Mouse (Mus musculus) lung, adult 2 months (tissue): ENCODE measurements around the gene Ctdsp2. TPM values are rescaled to one million over a fixed set of nuclear protein-coding genes. Genes with fewer than 3 reads are reported as not detected.

Experiments used
- DNase-seq: peaks from one replicate; pipeline ENCODE4 v3.0.0; 2022
- H3K4me1 ChIP-seq: fragments of 200-500 bp; 2 replicates; pipeline ENCODE4 v1.6.1; 2011; ENCODE audit warnings: low read length; ENCODE audit not compliant: control insufficient read depth, insufficient read depth
- H3K4me3 ChIP-seq: fragments of 200-500 bp; replicated peaks from 2 replicates; pipeline ENCODE3; 2011; ENCODE audit warnings: low read depth, mild to moderate bottlenecking, control low read depth, low read length; ENCODE audit errors: extremely low read depth
- CTCF ChIP-seq: fragments of 200-500 bp; IDR thresholded peaks from 2 replicates; pipeline ENCODE4 v1.5.1; 2011; ENCODE audit warnings: mild to moderate bottlenecking, low read length, control low read depth; ENCODE audit not compliant: insufficient read depth
- POLR2A ChIP-seq: fragments of 200-500 bp; IDR thresholded peaks from 2 replicates; pipeline ENCODE4 v1.6.1; 2011; ENCODE audit warnings: low read depth, mild to moderate bottlenecking, control low read depth, low read length, borderline replicate concordance; ENCODE audit errors: extremely low read depth
- WGBS: fragments of 180-500 bp; shearing (Covaris S2); methylation state at CpG from one replicate; pipeline ENCODE4 v1.1.7; 2018; 5-methylcytosine and 5-hydroxymethylcytosine counted together
- polyA plus RNA-seq: library from polyadenylated mRNA; depleted of rRNA; stranded (reverse); fragments of >200 nt; gene quantifications from 2 replicates; pipeline ENCODE4 v1.2.3, GENCODE M21; 2012; rRNA removed

The Ctdsp2 gene
- 182 and 227 TPM in 2 replicates for polyA plus RNA-seq

DNA sequence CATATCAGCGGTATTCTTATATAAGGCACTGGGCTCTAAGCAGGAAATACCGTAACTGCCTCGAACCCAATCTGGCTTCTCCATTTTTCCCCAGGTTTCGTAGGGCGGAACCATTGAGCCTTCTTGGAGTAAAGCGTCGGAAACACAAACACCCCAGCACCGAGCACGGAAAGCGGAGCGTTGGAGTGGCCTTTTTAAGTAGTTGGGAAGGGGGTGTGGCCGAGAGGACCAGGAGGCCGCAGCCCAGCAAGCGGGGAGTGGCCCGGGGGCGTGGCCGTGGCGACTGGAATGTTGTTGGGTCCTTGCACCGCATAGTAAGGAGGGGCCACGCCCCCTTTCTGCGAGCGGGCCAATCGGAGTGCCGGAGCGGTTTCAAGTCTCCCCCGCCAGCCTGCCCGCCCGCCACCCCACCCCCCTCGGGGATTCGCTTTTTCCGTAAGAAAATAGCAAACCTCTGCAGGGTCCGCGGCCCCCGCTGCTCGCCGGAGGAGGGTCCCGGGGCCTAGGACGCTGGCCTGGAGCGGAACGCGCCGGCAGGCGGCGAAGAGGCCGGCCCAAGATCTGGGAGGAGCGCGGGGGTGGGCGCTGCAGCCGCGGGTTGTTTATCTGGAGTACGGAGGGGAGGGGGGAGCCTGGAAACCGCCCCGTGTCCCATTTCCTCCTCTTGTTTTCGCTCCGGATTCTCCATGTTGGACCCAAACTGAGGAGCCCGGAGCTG is at the start of gene Ctdsp2:
Ctdsp2 (plus strand) TSS at position 441 of the 718 bp plus-strand sequence.
- Histone ChIP-seq H3K4me1 (peaks cover 22% of the 10 kb centered on the region), H3K4me3 (peak within 1 kb of the TSS; percentile 85)
- WGBS = under 1% methylated on average over 55 of the region's 56 CpGs
- TF ChIP-seq CTCF (no peak), POLR2A (peak; percentile 97)
- DNase-seq = peak; percentile 99

DNA sequence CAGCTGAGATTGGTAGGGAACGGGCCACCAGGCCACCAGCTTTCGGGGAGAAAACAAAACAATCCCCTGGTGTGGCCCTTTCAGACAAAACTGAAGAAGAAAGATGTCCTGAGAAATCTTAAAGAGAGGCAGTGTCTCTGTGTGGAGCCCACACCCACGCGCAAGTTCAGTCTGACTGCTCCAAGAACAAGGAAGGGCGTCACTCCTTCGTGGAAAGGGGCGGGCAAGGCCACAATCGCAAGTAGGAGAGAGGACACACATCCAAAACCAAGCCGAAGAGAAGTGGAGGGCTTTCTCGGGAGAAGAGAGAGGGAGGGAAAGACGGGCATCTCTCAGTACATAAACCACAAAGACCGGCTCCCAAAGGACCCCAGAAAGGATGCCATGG is 49.7 kb upstream of the Ctdsp2 start:
- peak; percentile 85; the same call in 1 of the 2 replicates for TF ChIP-seq POLR2A
- TF ChIP-seq CTCF = no peak
- 14% methylated on average over 12 of the region's 12 CpGs for WGBS
- Histone ChIP-seq H3K4me1 (peaks cover 22% of the 10 kb centered on the region), H3K4me3 (peak overlapping the region; percentile 85)
- no peak for DNase-seq

DNA sequence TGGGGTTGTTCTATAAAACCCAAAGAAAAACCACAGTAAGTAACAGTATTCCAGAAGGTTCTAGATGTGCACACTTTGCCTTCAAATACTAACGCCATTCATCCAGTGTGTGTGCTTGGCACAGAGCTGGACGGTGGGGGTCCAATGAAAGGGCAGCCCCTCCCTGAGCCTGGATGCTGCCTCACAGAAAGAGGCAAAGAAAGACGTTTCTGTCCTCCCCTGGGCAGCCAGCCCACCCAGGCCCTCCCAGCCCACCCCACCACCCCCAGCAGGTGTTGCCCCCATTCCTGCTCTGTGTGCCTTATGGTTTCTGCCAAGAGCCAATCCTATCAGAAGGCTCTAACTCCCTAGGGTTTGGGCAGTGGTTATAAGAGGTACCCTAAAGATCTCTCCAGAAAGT is 49.0 kb upstream of the Ctdsp2 start:
- Histone ChIP-seq H3K4me3 (no peak overlapping the region), H3K4me1 (peaks cover 19% of the 10 kb centered on the region)
- DNase-seq = no peak
- TF ChIP-seq POLR2A (no peak), CTCF (no peak)
- 63% methylated on average over 3 of the region's 3 CpGs for WGBS

DNA sequence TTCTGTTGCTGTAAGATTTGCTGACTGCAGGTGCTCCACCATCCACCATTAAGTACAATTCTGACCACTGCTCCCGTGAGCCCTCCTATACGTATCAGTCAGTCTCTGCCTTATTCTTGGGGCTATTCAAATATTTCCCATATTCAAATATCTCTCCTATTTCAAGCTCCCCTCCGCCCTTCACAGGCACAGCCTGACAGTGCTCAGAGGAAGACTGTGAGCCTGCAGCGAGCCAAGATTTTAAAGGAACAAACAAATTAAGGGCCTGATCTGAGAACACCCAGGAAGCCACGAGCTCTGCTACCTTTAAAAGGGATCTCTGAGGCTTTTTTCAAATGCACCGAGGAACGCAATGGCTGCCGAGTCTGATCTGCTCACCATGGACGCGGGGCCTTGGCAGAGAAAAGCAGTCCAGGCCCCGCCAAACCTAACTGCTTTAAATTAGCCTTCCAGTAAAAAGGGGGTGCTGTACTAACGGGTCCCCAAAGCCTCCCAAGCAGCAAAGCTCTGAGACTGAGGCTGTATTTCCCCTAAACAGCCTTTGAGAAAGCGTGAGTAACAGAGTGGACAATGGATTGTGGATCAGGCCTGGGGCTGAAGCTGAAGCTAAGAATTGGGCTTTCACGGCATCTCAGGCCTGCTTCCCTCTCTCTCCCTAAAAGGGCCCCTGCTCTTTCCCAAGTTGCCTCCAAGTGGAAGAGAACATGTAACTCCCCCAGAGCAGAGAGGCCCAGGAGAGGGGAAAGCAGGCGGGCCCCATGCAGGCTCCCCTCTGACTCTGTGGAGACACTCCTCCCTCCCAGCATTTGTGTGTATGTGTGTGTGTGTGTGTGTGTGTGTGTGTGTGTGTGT is 48.0 kb upstream of the Ctdsp2 start:
- no peak for TF ChIP-seq POLR2A
- no peak for TF ChIP-seq CTCF
- no peak for DNase-seq
- peaks cover 19% of the 10 kb centered on the region for H3K4me1 ChIP-seq
- WGBS = 57% methylated on average over 15 of the region's 15 CpGs
- H3K4me3 ChIP-seq = no peak overlapping the region

DNA sequence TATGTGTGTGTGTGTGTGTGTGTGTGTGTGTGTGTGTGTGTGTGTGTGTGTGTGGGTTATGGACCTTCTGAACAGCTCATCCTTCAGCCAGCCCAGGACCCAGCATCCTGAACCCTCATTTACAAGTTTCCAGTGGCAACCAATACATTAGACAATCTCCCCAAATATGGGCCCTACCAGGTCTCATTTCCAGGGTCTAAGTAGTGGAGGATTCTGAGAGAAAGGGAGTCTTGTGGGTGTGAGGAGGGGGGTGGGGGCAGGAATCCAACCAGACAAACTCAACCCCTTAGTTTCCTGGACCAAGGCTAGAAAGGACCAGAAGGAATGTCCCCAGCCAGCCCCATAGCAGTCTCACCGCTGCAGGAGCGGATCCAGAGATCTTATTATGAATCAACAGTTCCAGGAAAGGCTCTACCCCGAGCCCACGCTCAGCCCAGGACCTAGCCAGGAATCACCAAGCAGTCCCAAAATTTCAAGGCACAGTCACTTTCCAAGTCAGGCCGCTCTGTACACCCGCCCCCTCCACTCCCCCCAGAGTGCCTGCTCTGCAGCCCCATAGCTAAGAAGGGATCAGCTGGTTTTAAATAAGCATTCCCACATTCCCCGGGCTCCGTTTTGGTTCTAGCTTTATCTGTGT is 47.3 kb upstream of the Ctdsp2 start:
- 74% methylated on average over 8 of the region's 8 CpGs for WGBS
- DNase-seq = no peak

DNA sequence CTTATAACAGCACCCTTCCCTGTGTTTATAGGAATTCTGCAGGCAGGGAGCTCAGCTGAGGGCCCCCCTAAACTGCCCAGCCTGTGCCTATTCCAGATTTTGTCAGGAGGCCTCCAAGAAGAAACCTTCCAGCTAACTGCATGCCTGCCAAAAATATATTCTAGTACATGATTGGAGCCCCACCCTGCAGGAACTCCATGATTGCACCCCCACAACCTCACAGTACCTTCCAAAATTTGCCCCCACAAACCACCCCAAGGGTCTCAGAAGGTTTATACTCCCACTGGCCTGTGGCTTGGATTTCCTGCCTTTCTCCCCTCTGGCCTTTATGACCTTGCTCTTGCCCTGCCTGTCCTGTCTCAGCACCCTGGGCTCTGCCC is 46.8 kb upstream of the Ctdsp2 start:
- no peak for TF ChIP-seq CTCF
- TF ChIP-seq POLR2A = no peak
- H3K4me3 ChIP-seq = no peak overlapping the region
- peaks cover 20% of the 10 kb centered on the region for H3K4me1 ChIP-seq
- no peak for DNase-seq

More for the DNA sequence above, 47.3 kb upstream of the Ctdsp2 start:
- H3K4me1 ChIP-seq = peaks cover 20% of the 10 kb centered on the region
- no peak overlapping the region for H3K4me3 ChIP-seq
- no peak for TF ChIP-seq POLR2A
- no peak for TF ChIP-seq CTCF

DNA sequence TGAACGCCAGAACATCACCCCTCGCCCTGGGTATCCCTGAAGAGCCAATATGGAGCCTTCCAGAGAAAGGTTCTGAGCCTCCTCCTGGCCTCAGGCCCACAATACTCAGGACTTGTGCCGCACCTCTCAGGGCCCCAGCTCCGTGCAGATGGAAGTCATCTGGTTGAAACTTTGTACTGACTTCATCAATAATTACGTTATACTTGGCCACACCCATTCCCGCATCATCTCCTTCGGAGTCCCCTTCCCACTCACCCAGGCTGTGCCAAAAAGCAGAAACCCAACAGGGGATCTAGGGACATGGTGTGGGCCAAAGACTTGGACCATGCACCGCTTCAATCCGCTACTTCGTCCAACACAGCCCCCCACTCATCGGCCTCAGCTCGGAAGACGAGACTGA is 44.0 kb upstream of the Ctdsp2 start:
- no peak for DNase-seq
- WGBS = 87% methylated on average over 13 of the region's 13 CpGs
- no peak for TF ChIP-seq CTCF
- no peak for TF ChIP-seq POLR2A
- peaks cover 5% of the 10 kb centered on the region for H3K4me1 ChIP-seq
- H3K4me3 ChIP-seq = no peak overlapping the region

DNA sequence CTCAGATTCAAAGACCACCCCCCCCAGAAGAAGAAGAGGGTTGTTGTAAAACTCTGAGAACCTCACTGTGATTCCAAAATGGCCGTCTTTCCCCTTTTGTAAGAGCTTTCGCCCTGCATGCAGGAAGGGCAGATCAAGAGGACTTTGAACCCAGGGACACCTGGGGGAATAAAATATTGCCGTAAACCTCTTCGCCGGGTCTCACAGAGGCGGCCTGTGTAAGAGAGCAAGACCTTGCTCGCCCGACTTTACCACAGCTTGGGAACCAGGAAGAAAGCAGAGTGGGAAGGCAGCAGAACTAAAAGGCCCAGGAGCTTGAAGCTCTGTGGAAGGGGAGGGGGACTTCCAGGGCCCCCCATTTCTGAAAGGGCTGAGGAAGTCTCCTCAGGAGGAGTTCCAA is 43.4 kb upstream of the Ctdsp2 start:
- no peak for DNase-seq

More for the DNA sequence above, 43.4 kb upstream of the Ctdsp2 start:
- H3K4me1 ChIP-seq = peaks cover 5% of the 10 kb centered on the region
- 77% methylated on average over 8 of the region's 8 CpGs for WGBS
- no peak overlapping the region for H3K4me3 ChIP-seq
- no peak for TF ChIP-seq CTCF
- no peak for TF ChIP-seq POLR2A
